Comparison of ENCODE assay signal across 9 mouse cellular contexts in the genomic region with DNA sequence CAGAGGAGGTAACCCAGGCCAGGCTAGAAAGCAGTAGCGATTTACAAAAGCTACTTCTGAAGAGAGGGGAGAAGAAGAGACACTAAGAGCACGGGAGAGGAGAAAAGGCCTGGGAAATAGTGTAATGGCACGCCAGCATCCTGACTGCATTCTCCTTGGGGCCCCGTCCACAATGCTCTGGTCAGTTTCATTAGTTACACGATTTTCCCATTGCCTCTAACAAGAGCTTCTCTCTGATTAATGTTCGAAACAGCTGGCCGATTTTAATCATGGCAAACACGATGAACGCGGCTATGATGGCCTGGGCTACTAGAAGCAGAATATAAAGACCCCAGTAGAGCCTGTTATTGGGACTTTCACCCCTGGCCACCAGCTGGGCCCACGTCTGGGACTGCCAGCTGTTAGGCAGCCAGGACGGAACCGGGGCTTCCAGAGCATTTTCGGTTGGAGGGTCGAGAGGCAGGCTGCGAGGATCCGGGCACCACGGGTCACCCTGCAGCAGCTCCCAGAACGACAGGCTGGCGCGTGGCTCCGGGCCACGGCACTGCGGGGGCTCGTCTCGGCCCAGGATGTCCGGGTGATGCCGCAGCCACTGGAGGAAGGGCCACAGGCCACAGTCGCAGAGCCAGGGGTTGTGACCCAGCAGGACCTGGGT. TPM values are rescaled to one million over a fixed set of nuclear protein-coding genes. Genes with fewer than 3 reads are reported as not detected.
A peak's percentile ranks its signal among the peaks of the same experiment; 100 is the strongest.
DNase-seq lines count a peak whose midpoint lies in the region; ATAC-seq and TF ChIP-seq lines count a peak whose summit lies in the region.
"Had no signal": no experiment of that assay in that cellular context is flagged by ENCODE, and none has a peak within 500 bp of the region (broad histone marks: within the 10 kb centered on the region; RNA-seq: fewer than 3 reads in every experiment).

No protein-coding gene starts in this region.

- peak overlapping the region; percentile 91 for H3K4me2 ChIP-seq in forebrain, embryonic 13.5 days
- H3K4me2 ChIP-seq in midbrain, postnatal 0 days (ENCODE audit: low read depth, low read length, poor library complexity, severe bottlenecking): peak overlapping the region; percentile 81

- ATAC-seq in frontal cortex, adult (ENCODE audit: low TSS enrichment): peak; percentile 5; the same call in 1 of the 2 replicates
- peak; percentile 39; the same call in 1 of the 2 replicates for ATAC-seq in forebrain, embryonic 13.5 days
- peak; percentile 4; the same call in 1 of the 2 replicates for ATAC-seq in midbrain, postnatal 0 days (ENCODE audit: low FRiP score)

- no peak for TF ChIP-seq POLR2A in ES-Bruce4 (IDR thresholded peaks at IDR 0.05; ENCODE audit: insufficient read depth, low read length)

- H3K27me3 ChIP-seq in ES-Bruce4 (ENCODE audit: control insufficient read depth, insufficient read depth, low read length, poor library complexity, severe bottlenecking): no peaks in the 10 kb centered on the region
- peaks cover 67% of the 10 kb centered on the region for H3K27me3 ChIP-seq in forebrain, embryonic 13.5 days
- peaks cover 81% of the 10 kb centered on the region for H3K27me3 ChIP-seq in limb, embryonic 10.5 days (ENCODE audit: low read depth, poor library complexity, severe bottlenecking)
- peaks cover 32% of the 10 kb centered on the region for H3K27me3 ChIP-seq in midbrain, postnatal 0 days (ENCODE audit: insufficient read depth, low read length)

- WGBS in forebrain, embryonic 13.5 days: 15% methylated on average over 29 of the region's 29 CpGs
- WGBS in limb, embryonic 10.5 days: 15% methylated on average over 29 of the region's 29 CpGs
- 14% methylated on average over 29 of the region's 29 CpGs for WGBS in midbrain, postnatal 0 days

- H3K9me3 ChIP-seq in ES-Bruce4 (replicated peaks; ENCODE audit: control insufficient read depth, insufficient read depth, low read length, poor library complexity, severe bottlenecking): no peaks in the 10 kb centered on the region
- no peaks in the 10 kb centered on the region for H3K9me3 ChIP-seq in forebrain, embryonic 13.5 days (replicated peaks)
- no peaks in the 10 kb centered on the region for H3K9me3 ChIP-seq in limb, embryonic 10.5 days (replicated peaks)
- H3K9me3 ChIP-seq in midbrain, postnatal 0 days (ENCODE audit: low read length): no peaks in the 10 kb centered on the region

- peak overlapping the region; percentile 54 for H3K9ac ChIP-seq in ES-Bruce4 (ENCODE audit: low read depth, poor library complexity, severe bottlenecking)
- peak overlapping the region; percentile 67 for H3K9ac ChIP-seq in forebrain, embryonic 13.5 days
- H3K9ac ChIP-seq in midbrain, postnatal 0 days (replicated peaks; ENCODE audit: low read length, poor library complexity, severe bottlenecking): peak overlapping the region; percentile 48

- no peak overlapping the region for H3K27ac ChIP-seq in ES-Bruce4 (ENCODE audit: insufficient read depth, low read length)
- no peak overlapping the region for H3K27ac ChIP-seq in forebrain, embryonic 13.5 days
- H3K27ac ChIP-seq in limb, embryonic 10.5 days: peak overlapping the region; percentile 67
- no peak overlapping the region for H3K27ac ChIP-seq in midbrain, postnatal 0 days (ENCODE audit: low read depth, low read length)

- DNase-seq in frontal cortex, postnatal 36 days (ENCODE audit: low spot score in 2 of 2): no peak
- DNase-seq in limb, embryonic 10.5 days (ENCODE audit: low spot score): peak; percentile 62
- DNase-seq in midbrain, postnatal 0 days (ENCODE audit: low spot score): no peak
- DNase-seq in gastrocnemius, adult 8-10 months (ENCODE audit: low spot score in 2 of 2): no peak
- DNase-seq in cerebellum, postnatal 4 days (ENCODE audit: low spot score in 2 of 2): no peak

- peak overlapping the region; percentile 65 for H3K4me3 ChIP-seq in ES-Bruce4 (ENCODE audit: low read depth, low read length)
- peak overlapping the region; percentile 52 for H3K4me3 ChIP-seq in forebrain, embryonic 13.5 days
- peak overlapping the region; percentile 62 for H3K4me3 ChIP-seq in limb, embryonic 10.5 days
- peak overlapping the region; percentile 55 for H3K4me3 ChIP-seq in midbrain, postnatal 0 days (ENCODE audit: low read depth, low read length)

- no peaks in the 10 kb centered on the region for H3K4me1 ChIP-seq in ES-Bruce4 (ENCODE audit: control insufficient read depth, insufficient read depth, low read length)
- H3K4me1 ChIP-seq in forebrain, embryonic 13.5 days: peaks cover 22% of the 10 kb centered on the region
- peaks cover 22% of the 10 kb centered on the region for H3K4me1 ChIP-seq in limb, embryonic 10.5 days
- H3K4me1 ChIP-seq in midbrain, postnatal 0 days (ENCODE audit: insufficient read depth, low read length): peaks cover 6% of the 10 kb centered on the region; the same call in 1 of the 2 replicates

- TF ChIP-seq EP300 in ES-Bruce4 (IDR thresholded peaks at IDR 0.05; ENCODE audit: insufficient read depth, low read depth, low read length): no peak

- no peaks in the 10 kb centered on the region for H3K36me3 ChIP-seq in ES-Bruce4 (ENCODE audit: control insufficient read depth, insufficient read depth, low read length, poor library complexity, severe bottlenecking)
- H3K36me3 ChIP-seq in forebrain, embryonic 13.5 days (ENCODE audit: poor library complexity, severe bottlenecking): no peaks in the 10 kb centered on the region
- 0 out of 2 replicates have a peak, but pooled peaks cover 5% of the 10 kb centered on the region for H3K36me3 ChIP-seq in limb, embryonic 10.5 days
- H3K36me3 ChIP-seq in midbrain, postnatal 0 days (ENCODE audit: insufficient read depth, low read length): no peaks in the 10 kb centered on the region

- no peak for TF ChIP-seq CTCF in ES-Bruce4 (IDR thresholded peaks at IDR 0.05; ENCODE audit: low read depth, low read length)
- no peak for TF ChIP-seq CTCF in midbrain, postnatal 0 days (IDR thresholded peaks at IDR 0.05)

RNA-seq across cellular contexts. Expression of gene Gp5, which starts 2.5 kb away (rescaled TPM):
- polyA plus RNA-seq in ES-Bruce4 (2011; ENCODE audit: insufficient read depth, insufficient read length, low read depth, missing spikeins): 0.36 TPM in 1 of 2 replicates, not detected in the other
- 0.34 and 0.64 TPM in 2 replicates for polyA plus RNA-seq in forebrain, embryonic 13.5 days (2015; fragmentation: Nextera tagmentation; extraction: Ambion mirVana)
- polyA plus RNA-seq in limb, embryonic 10.5 days (2016; fragmentation: Nextera tagmentation; extraction: Ambion mirVana): 1.5 and 1.7 TPM in 2 replicates
- total RNA-seq in midbrain, postnatal 0 days (2014; rRNA removed): 2.1 and 2.6 TPM in 2 replicates
- polyA plus RNA-seq in midbrain, postnatal 0 days (2015; fragmentation: Nextera tagmentation; extraction: Ambion mirVana): 0.75 and 0.78 TPM in 2 replicates
- not detected for total RNA-seq in gastrocnemius, adult 8-10 months (2022)

RNA-seq across cellular contexts. Expression of gene Lrrc15, which starts 25.0 kb away (rescaled TPM):
- polyA plus RNA-seq in ES-Bruce4 (2011; ENCODE audit: insufficient read depth, insufficient read length, low read depth, missing spikeins): 1.5 and 2.1 TPM in 2 replicates
- polyA plus RNA-seq in forebrain, embryonic 13.5 days (2015; fragmentation: Nextera tagmentation; extraction: Ambion mirVana): 0.08 and 0.09 TPM in 2 replicates
- 0.23 and 0.68 TPM in 2 replicates for polyA plus RNA-seq in limb, embryonic 10.5 days (2016; fragmentation: Nextera tagmentation; extraction: Ambion mirVana)
- 0.28 and 0.60 TPM in 2 replicates for total RNA-seq in midbrain, postnatal 0 days (2014; rRNA removed)
- polyA plus RNA-seq in midbrain, postnatal 0 days (2015; fragmentation: Nextera tagmentation; extraction: Ambion mirVana): 0.11 and 0.15 TPM in 2 replicates
- under 1 TPM; 0.05 to 0.31 (median 0.10) TPM for total RNA-seq in gastrocnemius, adult 8-10 months (2022)

RNA-seq across cellular contexts. Expression of gene Cpn2, which starts 40.8 kb away (rescaled TPM):
- polyA plus RNA-seq in ES-Bruce4 (2011; ENCODE audit: insufficient read depth, insufficient read length, low read depth, missing spikeins): not detected in 2 replicates
- not detected in 2 replicates for polyA plus RNA-seq in forebrain, embryonic 13.5 days (2015; fragmentation: Nextera tagmentation; extraction: Ambion mirVana)
- polyA plus RNA-seq in limb, embryonic 10.5 days (2016; fragmentation: Nextera tagmentation; extraction: Ambion mirVana): not detected in 2 replicates
- total RNA-seq in midbrain, postnatal 0 days (2014; rRNA removed): not detected in 2 replicates
- polyA plus RNA-seq in midbrain, postnatal 0 days (2015; fragmentation: Nextera tagmentation; extraction: Ambion mirVana): not detected in 2 replicates
- under 1 TPM in 2 of 4 experiments, not detected in 2; 0.07 to 0.13 TPM for total RNA-seq in gastrocnemius, adult 8-10 months (2022)
- polyA plus RNA-seq: gonadal fat pad, adult 2 months had no signal
